Mouse (Mus musculus) skeletal muscle tissue, adult 2 months (tissue): ENCODE measurements around the gene Ssbp2.
A peak's percentile ranks its signal among the peaks of the same experiment; 100 is the strongest.

ENCODE experiments used
- DNase-seq: peaks from one replicate; pipeline ENCODE4 v3.0.0-alpha.2; 2012; ENCODE audit warnings: low read depth, low spot score

Ssbp2 gene

GRCm38 (mm10) chr13:91461299-91461698 is 1.2 kb downstream of the Ssbp2 start:
- DNase-seq, result no peak

- DNase-seq, result peak; percentile 15
Observed at GRCm38 (mm10) chr13:91461711-91462351, 1.7 kb downstream of the Ssbp2 start.

GRCm38 (mm10) chr13:91462395-91462794 is 2.3 kb downstream of the Ssbp2 start:
- DNase-seq, result no peak

- peak; percentile 43 for DNase-seq
Observed at GRCm38 (mm10) chr13:91462893-91463481, 2.9 kb downstream of the Ssbp2 start.

GRCm38 (mm10) chr13:91465002-91465715 is 5.1 kb downstream of the Ssbp2 start:
- DNase-seq, result no peak

- no peak for DNase-seq
Observed at GRCm38 (mm10) chr13:91471566-91471965, 11.5 kb downstream of the Ssbp2 start.

GRCm38 (mm10) chr13:91471980-91472379 is 11.9 kb downstream of the Ssbp2 start:
- DNase-seq, result no peak

- no peak for DNase-seq
Observed at GRCm38 (mm10) chr13:91473527-91473926, 13.4 kb downstream of the Ssbp2 start.

GRCm38 (mm10) chr13:91474027-91474426 is 13.9 kb downstream of the Ssbp2 start:
- DNase-seq, result no peak

GRCm38 (mm10) chr13:91475888-91476287 is 15.8 kb downstream of the Ssbp2 start:
- DNase-seq, result no peak

GRCm38 (mm10) chr13:91476596-91477100 is 16.6 kb downstream of the Ssbp2 start:
- no peak for DNase-seq

- DNase-seq, result peak; percentile 86
Observed at GRCm38 (mm10) chr13:91478011-91478410, 17.9 kb downstream of the Ssbp2 start.

GRCm38 (mm10) chr13:91484303-91484702 is 24.2 kb downstream of the Ssbp2 start:
- DNase-seq, result no peak

GRCm38 (mm10) chr13:91492133-91492532 is 32.0 kb downstream of the Ssbp2 start:
- peak; percentile 13 for DNase-seq

GRCm38 (mm10) chr13:91497055-91497454 is 37.0 kb downstream of the Ssbp2 start:
- DNase-seq, result no peak

GRCm38 (mm10) chr13:91501735-91502134 is 41.7 kb downstream of the Ssbp2 start:
- no peak for DNase-seq

GRCm38 (mm10) chr13:91502642-91503373 is 42.7 kb downstream of the Ssbp2 start:
- DNase-seq, result no peak

- DNase-seq, result no peak
Observed at GRCm38 (mm10) chr13:91508991-91509390, 48.9 kb downstream of the Ssbp2 start.

GRCm38 (mm10) chr13:91509467-91509866 is 49.4 kb downstream of the Ssbp2 start:
- DNase-seq, result no peak

GRCm38 (mm10) chr13:91514979-91515378 is 54.9 kb downstream of the Ssbp2 start:
- DNase-seq, result no peak

GRCm38 (mm10) chr13:91520073-91520750 is 60.1 kb downstream of the Ssbp2 start:
- DNase-seq, result no peak
